Mouse (Mus musculus): ENCODE measurements around the gene Fam129b.

GRCm38 (mm10) chr2:32962062-32962874 is 86.4 kb downstream of the Fam129b start:
- TF ChIP-seq POLR2A (IDR thresholded peaks at IDR 0.05; ENCODE audit: borderline replicate concordance, low read depth, low read length) (no peak), CTCF (IDR thresholded peaks at IDR 0.05; ENCODE audit: low read depth, low read length) (no peak)

Measured in bone marrow macrophage, adult 2 months (primary cell).